Comparison of ENCODE assay signal across 8 mouse cellular contexts in genomic region chr15:103182166-103182790, GRCm38 (mm10). TPM values are rescaled to one million over a fixed set of nuclear protein-coding genes. Genes with fewer than 3 reads are reported as not detected.
DNase-seq lines count a peak whose midpoint lies in the region; ATAC-seq and TF ChIP-seq lines count a peak whose summit lies in the region.

No protein-coding gene starts in this region.

- no peaks in the 10 kb centered on the region for H3K9me3 ChIP-seq in embryonic facial prominence, embryonic 10.5 days
- no peaks in the 10 kb centered on the region for H3K9me3 ChIP-seq in intestine, postnatal 0 days (ENCODE audit: control insufficient read depth)
- no peaks in the 10 kb centered on the region for H3K9me3 ChIP-seq in limb, embryonic 14.5 days (ENCODE audit: control insufficient read depth, low read length)
- H3K9me3 ChIP-seq in midbrain, embryonic 15.5 days = no peaks in the 10 kb centered on the region

- H3K4me3 ChIP-seq in embryonic facial prominence, embryonic 10.5 days = peak overlapping the region; percentile 53
- peak overlapping the region; percentile 37 for H3K4me3 ChIP-seq in intestine, postnatal 0 days (ENCODE audit: low read depth, low read length)
- peak overlapping the region; percentile 30 for H3K4me3 ChIP-seq in limb, embryonic 14.5 days (replicated peaks; ENCODE audit: low read length)
- H3K4me3 ChIP-seq in midbrain, embryonic 15.5 days = no peak overlapping the region

- no peak for TF ChIP-seq POLR2A in limb, embryonic 14.5 days (IDR thresholded peaks at IDR 0.05; ENCODE audit: borderline replicate concordance, extremely low read depth, insufficient read depth, insufficient read length)

- H3K4me2 ChIP-seq in intestine, postnatal 0 days (replicated peaks; ENCODE audit: low read depth) = peak overlapping the region; percentile 84
- peak overlapping the region; percentile 64 for H3K4me2 ChIP-seq in limb, embryonic 14.5 days (replicated peaks; ENCODE audit: low read depth, low read length, severe bottlenecking)
- peak overlapping the region; percentile 55 for H3K4me2 ChIP-seq in midbrain, embryonic 15.5 days

- peaks cover 78% of the 10 kb centered on the region for H3K27me3 ChIP-seq in embryonic facial prominence, embryonic 10.5 days (replicated peaks; ENCODE audit: low read depth, poor library complexity, severe bottlenecking)
- peaks cover 54% of the 10 kb centered on the region for H3K27me3 ChIP-seq in intestine, postnatal 0 days (replicated peaks; ENCODE audit: control insufficient read depth, insufficient read depth, low read length)
- H3K27me3 ChIP-seq in limb, embryonic 14.5 days (ENCODE audit: control insufficient read depth, insufficient read depth, low read length) = peaks cover 19% of the 10 kb centered on the region
- H3K27me3 ChIP-seq in midbrain, embryonic 15.5 days (replicated peaks) = peaks cover 53% of the 10 kb centered on the region

- peak; percentile 36 for ATAC-seq in intestine, postnatal 0 days
- peak; percentile 50 for ATAC-seq in limb, embryonic 14.5 days (ENCODE audit: low FRiP score, low read depth)
- no peak for ATAC-seq in midbrain, embryonic 15.5 days (replicated peaks)

- no peaks in the 10 kb centered on the region for H3K36me3 ChIP-seq in embryonic facial prominence, embryonic 10.5 days (replicated peaks)
- no peaks in the 10 kb centered on the region for H3K36me3 ChIP-seq in intestine, postnatal 0 days (ENCODE audit: control insufficient read depth, insufficient read depth)
- no peaks in the 10 kb centered on the region for H3K36me3 ChIP-seq in limb, embryonic 14.5 days (ENCODE audit: control insufficient read depth, insufficient read depth, low read length)
- no peaks in the 10 kb centered on the region for H3K36me3 ChIP-seq in midbrain, embryonic 15.5 days (replicated peaks)

- peak; percentile 45 to 74 for DNase-seq in urinary bladder, adult 18-20 months (ENCODE audit: low spot score in 2 of 2)
- DNase-seq in urinary bladder, postnatal 10 days (ENCODE audit: low spot score) = no peak
- DNase-seq in embryonic facial prominence, embryonic 10.5 days (ENCODE audit: low spot score) = peak; percentile 92
- peak; percentile 98 for DNase-seq in heart, adult 11 months
- DNase-seq in limb, embryonic 14.5 days (ENCODE audit: low spot score) = peak; percentile 76
- peak; percentile 61 to 81 for DNase-seq in spleen, postnatal 14 days (ENCODE audit: low spot score in 2 of 2)

- peak overlapping the region; percentile 26; the same call in 1 of the 2 replicates for H3K9ac ChIP-seq in intestine, postnatal 0 days (ENCODE audit: low read depth, low read length)
- H3K9ac ChIP-seq in limb, embryonic 14.5 days (ENCODE audit: low read depth, low read length, severe bottlenecking) = no peak overlapping the region
- no peak overlapping the region for H3K9ac ChIP-seq in midbrain, embryonic 15.5 days

- peaks cover 42% of the 10 kb centered on the region for H3K4me1 ChIP-seq in embryonic facial prominence, embryonic 10.5 days
- peaks cover 7% of the 10 kb centered on the region for H3K4me1 ChIP-seq in intestine, postnatal 0 days (replicated peaks; ENCODE audit: control insufficient read depth, insufficient read depth, low read length)
- H3K4me1 ChIP-seq in limb, embryonic 14.5 days (ENCODE audit: control insufficient read depth, insufficient read depth, low read length) = peaks cover 12% of the 10 kb centered on the region
- H3K4me1 ChIP-seq in midbrain, embryonic 15.5 days = peaks cover 18% of the 10 kb centered on the region

- WGBS in embryonic facial prominence, embryonic 10.5 days = 2% methylated on average over 48 of the region's 48 CpGs
- 2% methylated on average over 43 of the region's 48 CpGs for WGBS in intestine, postnatal 0 days
- WGBS in limb, embryonic 14.5 days = 1% methylated on average over 36 of the region's 48 CpGs
- 1% methylated on average over 43 of the region's 48 CpGs for WGBS in midbrain, embryonic 15.5 days

- 0 out of 2 replicates have a peak overlapping the region, but pooled peaks have one; percentile 31 for H3K27ac ChIP-seq in embryonic facial prominence, embryonic 10.5 days (replicated peaks)
- no peak overlapping the region for H3K27ac ChIP-seq in intestine, postnatal 0 days (ENCODE audit: low read depth, low read length)
- no peak overlapping the region for H3K27ac ChIP-seq in limb, embryonic 14.5 days (replicated peaks; ENCODE audit: low read depth, low read length)
- H3K27ac ChIP-seq in midbrain, embryonic 15.5 days = no peak overlapping the region

- TF ChIP-seq CTCF in intestine, postnatal 0 days (IDR thresholded peaks at IDR 0.05; ENCODE audit: low read depth) = peak; percentile 100

RNA-seq across cellular contexts. Expression of gene Smug1, which starts 15.4 kb away (rescaled TPM):
- polyA plus RNA-seq in embryonic facial prominence, embryonic 10.5 days (2016; fragmentation: Nextera tagmentation; extraction: Ambion mirVana) = 15.7 and 19.6 TPM in 2 replicates
- polyA plus RNA-seq in intestine, postnatal 0 days (2015; fragmentation: Nextera tagmentation; extraction: Ambion mirVana) = 8.6 and 9.2 TPM in 2 replicates
- 18.6 and 22.4 TPM in 2 replicates for polyA plus RNA-seq in limb, embryonic 14.5 days (2012; rRNA removed)
- 18.2 and 18.9 TPM in 2 replicates for polyA plus RNA-seq in limb, embryonic 14.5 days (2014; fragmentation: Nextera tagmentation; extraction: Ambion mirVana)
- polyA plus RNA-seq in midbrain, embryonic 15.5 days (2015; fragmentation: Nextera tagmentation; extraction: Ambion mirVana) = 23.4 and 24.2 TPM in 2 replicates

RNA-seq across cellular contexts. Expression of gene Cbx5, which starts 57.3 kb away (rescaled TPM):
- 202 and 206 TPM in 2 replicates for polyA plus RNA-seq in embryonic facial prominence, embryonic 10.5 days (2016; fragmentation: Nextera tagmentation; extraction: Ambion mirVana)
- 24.0 TPM in 2 replicates for polyA plus RNA-seq in intestine, postnatal 0 days (2015; fragmentation: Nextera tagmentation; extraction: Ambion mirVana)
- polyA plus RNA-seq in limb, embryonic 14.5 days (2012; rRNA removed) = 78.3 and 81.4 TPM in 2 replicates
- 122 and 131 TPM in 2 replicates for polyA plus RNA-seq in limb, embryonic 14.5 days (2014; fragmentation: Nextera tagmentation; extraction: Ambion mirVana)
- polyA plus RNA-seq in midbrain, embryonic 15.5 days (2015; fragmentation: Nextera tagmentation; extraction: Ambion mirVana) = 147 and 153 TPM in 2 replicates

RNA-seq across cellular contexts. Expression of gene Hnrnpa1, which starts 58.0 kb away (rescaled TPM):
- polyA plus RNA-seq in embryonic facial prominence, embryonic 10.5 days (2016; fragmentation: Nextera tagmentation; extraction: Ambion mirVana) = 1,897 and 1,928 TPM in 2 replicates
- 219 and 224 TPM in 2 replicates for polyA plus RNA-seq in intestine, postnatal 0 days (2015; fragmentation: Nextera tagmentation; extraction: Ambion mirVana)
- 830 and 1,175 TPM in 2 replicates for polyA plus RNA-seq in limb, embryonic 14.5 days (2012; rRNA removed)
- polyA plus RNA-seq in limb, embryonic 14.5 days (2014; fragmentation: Nextera tagmentation; extraction: Ambion mirVana) = 704 and 769 TPM in 2 replicates
- 669 and 721 TPM in 2 replicates for polyA plus RNA-seq in midbrain, embryonic 15.5 days (2015; fragmentation: Nextera tagmentation; extraction: Ambion mirVana)
